Mouse (Mus musculus): ENCODE data around the gene Rad23a. TPM values are rescaled to one million over a fixed set of nuclear protein-coding genes. Genes with fewer than 3 reads are reported as not detected.
"Not testable (repeated sequence)": the region's sequence is repeated elsewhere in the genome, so short reads cannot be mapped to it uniquely, and the experiment has no call there.

Gene Rad23a
- total and polyA plus RNA-seq, 3 experiments: 62.6 to 155 TPM; not detected in 1

DNA sequence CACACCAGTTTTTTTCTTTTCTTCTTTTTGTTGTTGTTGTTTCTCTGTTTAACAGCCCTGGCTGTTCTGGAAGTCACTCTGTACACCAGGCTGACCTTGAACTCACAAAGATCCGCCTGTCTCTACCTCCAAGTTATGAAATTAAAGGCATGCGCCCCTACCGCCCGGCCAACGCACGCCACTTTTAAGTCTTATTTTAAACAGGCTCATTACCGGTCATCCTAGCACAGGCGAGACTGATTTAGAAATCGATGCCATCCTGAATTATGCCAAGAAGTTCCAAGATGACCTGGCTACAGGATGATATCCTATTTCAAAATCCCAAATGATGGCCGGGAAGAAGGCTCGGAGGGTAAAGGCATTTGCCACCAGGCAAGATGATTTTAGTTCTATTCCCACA, 9.0 kb downstream of the Rad23a start, which contains the start of gene Gadd45gip1 (continued):
- TF ChIP-seq NELFE (IDR thresholded peaks at IDR 0.05; ENCODE audit: low read depth, low read length) (no peak), MYB (IDR thresholded peaks at IDR 0.05; ENCODE audit: low read depth, low read length) (no peak), TAL1 (IDR thresholded peaks at IDR 0.05; ENCODE audit: low read length) (no peak), ZNF384 (IDR thresholded peaks at IDR 0.05; ENCODE audit: low read depth, low read length) (no peak), EP300 (IDR thresholded peaks at IDR 0.05; ENCODE audit: low read depth in 1 of 2, low read length in 2 of 2) (no peak; a peak in 1 of 4 replicates), E2F4 (IDR thresholded peaks at IDR 0.05; ENCODE audit: borderline replicate concordance, low read depth, low read length) (no peak), JUND (IDR thresholded peaks at IDR 0.05; ENCODE audit: low read depth, low read length) (no peak), USF2 (IDR thresholded peaks at IDR 0.05; ENCODE audit: borderline replicate concordance in 1 of 2, insufficient read depth in 1 of 2, low read depth in 1 of 2, low read length in 2 of 2) (no peak), ELF1 (IDR thresholded peaks at IDR 0.05; ENCODE audit: low read depth, low read length) (0 out of 2 replicates have a peak, but pooled peaks have one; percentile 16), GATA1 (IDR thresholded peaks at IDR 0.05; ENCODE audit: low read depth, low read length) (no peak), MAX (IDR thresholded peaks at IDR 0.05; ENCODE audit: low read length) (no peak), MAZ (IDR thresholded peaks at IDR 0.05; ENCODE audit: low read depth, low read length) (no peak), USF1 (IDR thresholded peaks at IDR 0.05; ENCODE audit: low read depth, low read length) (no peak), POLR2AphosphoS2 (IDR thresholded peaks at IDR 0.05; ENCODE audit: low read length) (no peak), ZMIZ1 (IDR thresholded peaks at IDR 0.05; ENCODE audit: low read depth, low read length) (peak; percentile 10; the same call in 1 of the 2 replicates), NRF1 (IDR thresholded peaks at IDR 0.05; ENCODE audit: insufficient read depth, low read depth, low read length, poor library complexity, severe bottlenecking) (no peak), BHLHE40 (IDR thresholded peaks at IDR 0.05; ENCODE audit: borderline replicate concordance, low read depth, low read length) (no peak), ETS1 (IDR thresholded peaks at IDR 0.05; ENCODE audit: low read depth, low read length) (no peak), MXI1 (IDR thresholded peaks at IDR 0.05; ENCODE audit: low read depth, low read length) (no peak), SIN3A (IDR thresholded peaks at IDR 0.05; ENCODE audit: low read length) (peak; percentile 34; the same call in 1 of the 2 replicates), UBTF (IDR thresholded peaks at IDR 0.05; ENCODE audit: borderline replicate concordance, insufficient read depth, low read depth, low read length) (no peak)

GRCm38 (mm10) chr8:84826518-84826917, 13.9 kb downstream of the Rad23a start:
- H3K4me3 ChIP-seq (ENCODE audit: control insufficient read depth in 1 of 2, insufficient read depth in 1 of 2, low read depth in 2 of 2, low read length in 2 of 2); H3K27ac ChIP-seq (ENCODE audit: control insufficient read depth, low read depth, low read length); H3K9me3 ChIP-seq (replicated peaks; ENCODE audit: insufficient read depth, low read length); H3K27me3 ChIP-seq (ENCODE audit: control insufficient read depth in 1 of 2, insufficient read depth in 2 of 2, low read length in 2 of 2); DNase-seq (ENCODE audit: low read depth, low spot score); H3K36me3 ChIP-seq (ENCODE audit: control insufficient read depth in 1 of 2, insufficient read depth in 2 of 2, low read length in 2 of 2); H3K79me2 ChIP-seq (ENCODE audit: control insufficient read depth, insufficient read depth, low read length, poor library complexity); H3K9ac ChIP-seq (ENCODE audit: control insufficient read depth, low read depth, low read length, poor library complexity, severe bottlenecking); H3K4me1 ChIP-seq (ENCODE audit: control insufficient read depth in 1 of 2, insufficient read depth in 2 of 2, low read length in 2 of 2): not testable (repeated sequence)
